Mouse (Mus musculus) left cerebral cortex, postnatal 25 days (tissue): ENCODE measurements around the gene Nfatc2. TPM values are rescaled to one million over a fixed set of nuclear protein-coding genes. Genes with fewer than 3 reads are reported as not detected.

Experiments used
- DNase-seq, 2 experiments: peaks; one replicate each; pipeline ENCODE4 v3.0.0; 2022; ENCODE audit warnings: low spot score in 2 of 2, mixed read lengths in 1 of 2
- intact Hi-C: fragments of 180-260 bp; cut with DNase I; formaldehyde crosslinking; loops from one replicate; pipeline ENCODE4 v1.15.1; 2025
- total RNA-seq, 2 experiments: library from RNA; stranded (reverse); gene quantifications; 2 replicates each; pipeline ENCODE4 v1.2.3; 2021

Gene Nfatc2
- total RNA-seq, 2 experiments from 2014 or later: 8.5 to 14.3 TPM

DNA sequence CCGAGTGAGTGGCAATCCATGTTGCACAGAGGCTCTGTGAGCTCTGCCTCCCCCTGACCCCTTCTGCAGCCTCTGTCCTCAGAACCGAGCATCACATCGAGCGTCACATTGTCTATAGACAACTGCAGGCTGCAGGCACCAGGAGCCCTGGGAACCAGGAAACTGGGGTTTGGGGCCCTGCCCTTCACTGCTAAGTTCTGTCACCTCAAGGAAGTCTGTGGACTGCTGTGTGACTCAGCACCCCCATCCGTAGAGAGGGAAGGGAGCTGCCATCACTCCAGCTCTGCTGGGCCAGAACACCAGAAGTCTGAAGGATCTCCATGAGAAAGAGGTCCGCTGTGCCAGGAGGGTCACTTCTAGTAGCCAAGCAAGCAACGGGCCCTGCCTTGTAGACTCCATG is 84.7 kb downstream of the Nfatc2 start:
- no peak for DNase-seq
- intact Hi-C loops: no loop called here

DNA sequence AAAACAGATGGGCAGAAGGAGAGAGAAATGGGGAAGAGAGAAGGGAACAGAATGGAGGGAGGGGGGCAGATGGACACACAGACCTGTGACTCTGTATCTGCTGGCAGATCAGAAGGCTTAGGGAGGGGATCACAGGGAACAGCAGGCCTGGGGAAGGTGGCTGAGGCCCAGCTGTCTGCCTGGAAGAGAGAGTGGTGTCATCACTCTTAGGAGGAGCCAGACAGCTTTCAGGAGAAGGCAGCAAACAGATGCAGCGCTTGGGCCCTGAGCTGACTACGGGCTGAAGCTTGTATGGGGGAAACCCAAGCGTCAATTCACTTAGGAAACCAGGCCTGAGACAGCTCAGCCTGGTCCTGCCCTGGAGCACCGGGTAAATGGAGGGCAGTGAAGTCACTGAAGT is 86.0 kb downstream of the Nfatc2 start:
- intact Hi-C loops: no loop called here
- no peak for DNase-seq

- intact Hi-C loops: no loop called here
- no peak for DNase-seq
These were observed 87.3 kb downstream of the Nfatc2 start for GRCm38 (mm10) chr2:168514131-168514530.

DNA sequence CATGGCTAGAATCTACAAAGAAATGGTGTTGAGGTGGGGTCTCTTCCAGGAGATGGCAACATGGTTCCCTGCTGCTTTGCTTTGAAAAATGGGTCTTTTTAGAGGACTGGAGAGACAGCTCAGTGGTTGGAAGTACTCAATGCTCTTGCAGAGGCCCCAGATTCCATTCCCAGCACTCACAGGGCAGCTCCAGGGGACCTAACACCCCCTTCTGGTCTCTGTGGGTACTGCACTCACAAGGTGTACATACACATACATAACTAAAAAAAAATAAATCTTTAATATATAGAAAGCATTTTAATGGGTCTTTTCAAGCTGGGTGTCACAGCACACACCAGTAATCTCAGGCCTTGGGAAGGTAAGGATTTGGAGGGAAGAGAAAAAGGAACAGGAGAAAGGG is 89.9 kb downstream of the Nfatc2 start:
- intact Hi-C loops: no loop called here
- DNase-seq: no peak

GRCm38 (mm10) chr2:168508469-168509198 is 92.8 kb downstream of the Nfatc2 start:
- intact Hi-C loops: no loop called here

GRCm38 (mm10) chr2:168504431-168505182 is 96.8 kb downstream of the Nfatc2 start:
- intact Hi-C loops: no loop called here
- no peak for DNase-seq

More at GRCm38 (mm10) chr2:168508469-168509198, 92.8 kb downstream of the Nfatc2 start:
- no peak for DNase-seq

DNA sequence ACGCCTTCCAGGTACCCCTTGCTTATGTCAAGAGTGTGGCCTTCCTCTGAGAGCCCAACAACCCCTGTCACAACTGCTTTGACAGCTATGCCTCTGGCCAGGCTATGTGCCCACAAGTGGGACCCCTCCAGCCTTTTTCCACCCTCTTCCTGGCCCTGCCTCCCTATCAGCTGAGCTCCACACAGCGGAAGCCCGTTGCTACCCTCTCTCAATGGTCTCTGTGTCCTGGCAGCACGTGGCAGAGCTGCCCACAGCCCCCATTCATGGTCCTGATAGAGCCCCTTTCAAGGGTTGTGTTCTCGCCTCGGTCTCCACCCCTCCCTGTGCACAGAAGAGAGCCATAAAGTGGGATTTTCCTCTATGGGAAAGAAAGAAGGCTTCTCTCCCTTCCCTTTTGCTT is 97.7 kb downstream of the Nfatc2 start:
- DNase-seq: peak in 1 of 2 experiments; percentile 35
- intact Hi-C loops: no loop called here

DNA sequence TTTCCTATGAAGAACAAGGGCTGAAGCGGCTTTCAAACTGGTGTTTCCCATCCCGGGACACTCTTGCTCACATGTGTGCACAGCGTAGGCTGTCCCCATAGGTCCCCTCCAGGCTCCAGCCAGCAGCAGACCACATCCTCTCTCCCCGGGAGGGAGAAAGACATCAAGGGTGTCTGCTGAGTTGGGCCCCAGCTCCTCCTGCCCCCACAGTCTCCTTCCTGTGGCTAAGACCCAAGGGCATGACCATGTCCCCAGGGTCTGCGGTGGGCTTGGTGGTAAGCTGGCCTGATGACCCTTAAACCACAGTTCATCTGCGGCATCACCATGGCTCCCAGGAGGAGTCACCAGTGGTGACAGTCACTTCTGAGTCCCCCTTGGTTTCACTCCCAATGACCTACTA is 100.7 kb downstream of the Nfatc2 start:
- intact Hi-C loops: no loop called here

DNA sequence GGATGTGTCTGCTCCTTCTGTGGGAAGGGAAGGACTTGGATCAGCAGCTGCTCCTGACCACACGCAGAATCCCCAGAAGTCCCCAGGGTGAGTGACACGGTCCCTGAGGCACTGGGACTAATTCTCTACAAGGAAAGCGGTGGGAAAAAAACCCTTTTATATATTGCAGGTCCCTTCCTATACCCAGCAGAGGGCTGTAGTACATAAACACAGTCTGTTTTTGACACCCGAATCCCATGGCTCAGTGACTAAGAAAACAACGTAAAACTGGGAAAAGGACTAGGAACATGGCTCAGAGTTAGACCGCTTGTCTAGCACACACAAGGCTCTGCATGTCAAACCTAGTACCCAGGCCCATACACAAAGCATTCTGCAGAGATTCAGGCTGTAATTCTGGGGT is 101.2 kb downstream of the Nfatc2 start:
- DNase-seq: no peak
- intact Hi-C loops: no loop called here

More for the DNA sequence above, 100.7 kb downstream of the Nfatc2 start:
- no peak for DNase-seq

- peak; percentile 35 to 62 for DNase-seq
- intact Hi-C loops: no loop called here
These were observed 109.7 kb downstream of the Nfatc2 start for GRCm38 (mm10) chr2:168491791-168492190.

GRCm38 (mm10) chr2:168489953-168490352 is 111.5 kb downstream of the Nfatc2 start:
- intact Hi-C loops: no loop called here
- no peak for DNase-seq

- intact Hi-C loops: no loop called here
- no peak for DNase-seq
These were observed 113.1 kb downstream of the Nfatc2 start for GRCm38 (mm10) chr2:168488158-168488925.

DNA sequence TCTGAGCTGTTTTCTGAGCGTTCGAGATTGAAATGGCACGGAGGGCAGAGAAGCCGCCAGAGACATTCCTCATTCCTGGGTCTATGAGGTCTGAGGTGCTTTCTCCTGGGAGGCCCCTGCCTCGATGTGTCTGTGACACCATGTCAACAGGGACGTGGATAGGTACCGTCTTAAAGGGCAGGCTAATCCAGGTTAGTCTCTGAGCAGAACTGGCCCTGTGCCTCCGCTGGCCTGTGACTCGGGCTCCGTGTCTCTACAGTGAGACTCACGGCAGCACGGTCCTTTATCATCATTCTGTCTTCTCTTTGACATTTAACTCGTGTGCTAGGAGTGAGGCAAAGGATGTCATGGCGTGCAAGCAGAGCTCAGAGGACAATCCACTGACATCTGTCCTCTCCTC is 120.3 kb downstream of the Nfatc2 start:
- no peak for DNase-seq
- intact Hi-C loops: no loop called here

GRCm38 (mm10) chr2:168480692-168481091 is 120.8 kb downstream of the Nfatc2 start:
- intact Hi-C loops: no loop called here
- DNase-seq: no peak

GRCm38 (mm10) chr2:168479930-168480329 is 121.5 kb downstream of the Nfatc2 start:
- intact Hi-C loops: no loop called here
- peak; percentile 74 to 87 for DNase-seq

DNA sequence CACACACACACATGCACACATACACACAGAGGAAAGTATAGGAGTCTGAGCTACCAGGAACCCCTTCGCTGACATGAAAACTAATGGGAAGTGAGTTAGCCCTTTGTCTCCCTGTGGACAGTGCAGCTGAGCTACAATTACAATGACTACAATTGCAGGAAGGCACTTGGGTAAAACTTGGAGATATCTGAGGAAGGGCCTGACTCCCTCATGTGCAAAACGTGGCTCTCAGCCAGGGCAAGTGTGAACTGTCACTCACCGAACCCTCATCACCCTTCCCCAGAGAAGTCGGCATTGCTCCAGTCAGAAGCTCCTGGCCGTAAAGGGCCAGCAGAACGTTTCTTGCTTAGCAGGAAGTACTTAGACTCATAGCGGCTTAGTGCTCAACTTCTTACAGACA is 123.0 kb downstream of the Nfatc2 start:
- DNase-seq: no peak
- intact Hi-C loops: no loop called here

- DNase-seq: no peak
- intact Hi-C loops: no loop called here
These were observed 128.0 kb downstream of the Nfatc2 start for GRCm38 (mm10) chr2:168473496-168473895.

GRCm38 (mm10) chr2:168472899-168473298 is 128.6 kb downstream of the Nfatc2 start:
- intact Hi-C loops: no loop called here

DNA sequence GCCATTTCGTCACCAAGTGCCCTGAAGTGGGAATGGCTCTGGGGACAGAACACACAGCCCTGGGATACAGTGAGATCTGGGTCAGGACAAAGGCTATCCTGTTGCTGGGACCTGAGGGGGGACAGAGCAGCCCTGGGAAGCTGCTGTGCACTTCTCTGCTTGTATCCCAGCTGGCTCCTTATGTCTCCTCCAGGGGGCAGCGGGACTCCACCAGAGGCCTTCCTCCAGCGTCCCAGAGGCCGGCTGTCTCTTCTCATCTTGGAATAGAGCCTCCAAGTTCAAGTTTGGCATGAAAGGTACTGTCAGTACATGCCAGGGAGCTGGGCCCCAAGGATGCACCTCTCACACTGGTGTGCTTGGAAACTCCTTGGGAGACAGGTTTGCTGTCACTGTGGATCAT is 132.4 kb downstream of the Nfatc2 start:
- DNase-seq: peak; percentile 80
- intact Hi-C loops: loop anchor here (1.0 kb wide), 1 partner anchor 160 kb away; no protein-coding TSS in a partner anchor

More at GRCm38 (mm10) chr2:168472899-168473298, 128.6 kb downstream of the Nfatc2 start:
- DNase-seq: peak; percentile 30 to 37

GRCm38 (mm10) chr2:168467166-168467565 is 134.3 kb downstream of the Nfatc2 start:
- intact Hi-C loops: no loop called here
- DNase-seq: no peak
